Comparison of ENCODE assay signal across 12 mouse cellular contexts in genomic region chr9:21324269-21324668, GRCm38 (mm10). TPM values are rescaled to one million over a fixed set of nuclear protein-coding genes. Genes with fewer than 3 reads are reported as not detected.
A peak's percentile ranks its signal among the peaks of the same experiment; 100 is the strongest.
DNase-seq lines count a peak whose midpoint lies in the region; ATAC-seq and TF ChIP-seq lines count a peak whose summit lies in the region.
"Had no signal": no experiment of that assay in that cellular context is flagged by ENCODE, and none has a peak within 500 bp of the region (broad histone marks: within the 10 kb centered on the region; RNA-seq: fewer than 3 reads in every experiment).

No protein-coding gene starts in this region.

- no peak overlapping the region for H3K4me2 ChIP-seq in midbrain, embryonic 15.5 days
- H3K4me2 ChIP-seq: heart, embryonic 11.5 days had no signal

- TF ChIP-seq RAD21 in MEL (IDR thresholded peaks at IDR 0.05; ENCODE audit: low read depth, low read length), result no peak

- ATAC-seq in midbrain, embryonic 15.5 days (replicated peaks), result no peak

- no peak for TF ChIP-seq POLR2A in MEL (IDR thresholded peaks at IDR 0.05; ENCODE audit: control insufficient read depth in 1 of 2, insufficient read depth in 1 of 2, low read depth in 1 of 2, low read length in 2 of 2, poor library complexity in 1 of 2)

- peaks cover 26% of the 10 kb centered on the region for H3K79me2 ChIP-seq in MEL (ENCODE audit: control insufficient read depth, insufficient read depth, low read length, poor library complexity)

- no peaks in the 10 kb centered on the region for H3K9me3 ChIP-seq in MEL (replicated peaks; ENCODE audit: insufficient read depth, low read length)
- H3K9me3 ChIP-seq in midbrain, embryonic 10.5 days (replicated peaks), result no peaks in the 10 kb centered on the region; the same call in 1 of the 2 replicates
- no peaks in the 10 kb centered on the region for H3K9me3 ChIP-seq in midbrain, embryonic 15.5 days

- no peaks in the 10 kb centered on the region for H3K27me3 ChIP-seq in MEL (ENCODE audit: control insufficient read depth in 1 of 2, insufficient read depth in 2 of 2, low read length in 2 of 2)
- no peaks in the 10 kb centered on the region for H3K27me3 ChIP-seq in midbrain, embryonic 10.5 days (ENCODE audit: low read depth, poor library complexity, severe bottlenecking)
- H3K27me3 ChIP-seq in midbrain, embryonic 15.5 days (replicated peaks), result no peaks in the 10 kb centered on the region

- H3K27ac ChIP-seq in MEL (ENCODE audit: control insufficient read depth, low read depth, low read length), result no peak overlapping the region
- no peak overlapping the region for H3K27ac ChIP-seq in midbrain, embryonic 10.5 days (replicated peaks)
- H3K27ac ChIP-seq in midbrain, embryonic 15.5 days, result no peak overlapping the region
- H3K27ac ChIP-seq: liver, embryonic 14.5 days had no signal

- TF ChIP-seq EP300 in MEL (IDR thresholded peaks at IDR 0.05; ENCODE audit: low read depth in 1 of 2, low read length in 2 of 2), result no peak

- no peak for TF ChIP-seq CTCF in MEL (IDR thresholded peaks at IDR 0.05 in 2 of 3, conservative IDR thresholded peaks at IDR 0.05 in 1 of 3; ENCODE audit: control insufficient read depth in 1 of 3, insufficient read depth in 1 of 3, low read depth in 2 of 3, low read length in 3 of 3, poor library complexity in 1 of 3, severe bottlenecking in 1 of 3)

- peaks cover 24 to 25% of the 10 kb centered on the region in 2 experiments for H3K4me1 ChIP-seq in MEL (ENCODE audit: control insufficient read depth in 1 of 2, insufficient read depth in 2 of 2, low read length in 2 of 2)
- peaks cover 23% of the 10 kb centered on the region for H3K4me1 ChIP-seq in midbrain, embryonic 10.5 days
- H3K4me1 ChIP-seq in midbrain, embryonic 15.5 days, result peaks cover 19% of the 10 kb centered on the region

- WGBS in midbrain, embryonic 10.5 days, result 91% methylated on average over 11 of the region's 11 CpGs
- 95% methylated on average over 11 of the region's 11 CpGs for WGBS in midbrain, embryonic 15.5 days

- H3K9ac ChIP-seq in MEL (ENCODE audit: control insufficient read depth, low read depth, low read length, poor library complexity, severe bottlenecking), result no peak overlapping the region
- H3K9ac ChIP-seq in midbrain, embryonic 15.5 days, result no peak overlapping the region
- H3K9ac ChIP-seq: liver, embryonic 14.5 days had no signal

- H3K4me3 ChIP-seq in MEL (ENCODE audit: control insufficient read depth in 1 of 2, insufficient read depth in 1 of 2, low read depth in 2 of 2, low read length in 2 of 2), result no peak overlapping the region
- no peak overlapping the region for H3K4me3 ChIP-seq in midbrain, embryonic 10.5 days
- no peak overlapping the region for H3K4me3 ChIP-seq in midbrain, embryonic 15.5 days

- H3K36me3 ChIP-seq in MEL (ENCODE audit: control insufficient read depth in 1 of 2, insufficient read depth in 2 of 2, low read length in 2 of 2), result peaks cover 0 to 22% of the 10 kb centered on the region in 2 experiments; a peak in 2 of 4 replicates
- peaks cover 16% of the 10 kb centered on the region for H3K36me3 ChIP-seq in midbrain, embryonic 10.5 days
- H3K36me3 ChIP-seq in midbrain, embryonic 15.5 days (replicated peaks), result no peaks in the 10 kb centered on the region

- DNase-seq in cerebellum, adult 9-11 months, result peak; percentile 36
- no peak for DNase-seq in cerebellum, postnatal 4 days (ENCODE audit: low spot score in 2 of 2)
- DNase-seq in 416B (ENCODE audit: low read depth) (peak; percentile 38), MEL (ENCODE audit: low read depth, low spot score) (no peak)
- DNase-seq in kidney, postnatal 10 days, result peak; percentile 48
- DNase-seq in neural tube, embryonic 10.5 days (ENCODE audit: extremely low spot score, low spot score), result no peak
- DNase-seq in midbrain, embryonic 10.5 days (ENCODE audit: low spot score), result no peak
- DNase-seq: heart, postnatal 4 days; midbrain, embryonic 14.5 days had no signal

TF ChIP-seq in MEL, 35 proteins besides CTCF, POLR2A, EP300 and RAD21:
- TF ChIP-seq GATA1 (IDR thresholded peaks at IDR 0.05; ENCODE audit: low read depth, low read length) (no peak), MYC (IDR thresholded peaks at IDR 0.05; ENCODE audit: low read depth, low read length) (no peak), UBTF (IDR thresholded peaks at IDR 0.05; ENCODE audit: borderline replicate concordance, insufficient read depth, low read depth, low read length) (no peak), TAL1 (IDR thresholded peaks at IDR 0.05; ENCODE audit: low read length) (0 out of 2 replicates have a peak, but pooled peaks have one; percentile 5)

RNA-seq across cellular contexts. Expression of gene Slc44a2, which starts 3.8 kb away (rescaled TPM):
- 27.3 and 30.7 TPM in 2 replicates for total RNA-seq in MEL (2012; rRNA removed)
- 100 to 1,000 TPM in 1 of 2 experiments, not detected in 1; 121 TPM for polyA plus RNA-seq in MEL (2012; ENCODE audit: insufficient read depth in 1 of 2, insufficient read length in 2 of 2, low read depth in 1 of 2, low replicate concordance in 2 of 2, missing spikeins in 1 of 2)
- polyA plus RNA-seq in midbrain, embryonic 10.5 days (2016; fragmentation: Nextera tagmentation; extraction: Ambion mirVana), result 65.8 and 72.2 TPM in 2 replicates
- 63.3 and 70.0 TPM in 2 replicates for polyA plus RNA-seq in midbrain, embryonic 15.5 days (2015; fragmentation: Nextera tagmentation; extraction: Ambion mirVana)

RNA-seq across cellular contexts. Expression of gene Ap1m2, which starts 12.1 kb away (rescaled TPM):
- 0.52 and 0.73 TPM in 2 replicates for total RNA-seq in MEL (2012; rRNA removed)
- polyA plus RNA-seq in MEL (2012; ENCODE audit: insufficient read depth in 1 of 2, insufficient read length in 2 of 2, low read depth in 1 of 2, low replicate concordance in 2 of 2, missing spikeins in 1 of 2), result 1 to 10 TPM in 1 of 2 experiments, not detected in 1; 1.0 TPM
- polyA plus RNA-seq in midbrain, embryonic 10.5 days (2016; fragmentation: Nextera tagmentation; extraction: Ambion mirVana), result 1.1 and 2.9 TPM in 2 replicates
- 1.1 and 1.2 TPM in 2 replicates for polyA plus RNA-seq in midbrain, embryonic 15.5 days (2015; fragmentation: Nextera tagmentation; extraction: Ambion mirVana)
- total RNA-seq: heart, postnatal 4 days had no signal

RNA-seq across cellular contexts. Expression of gene Cdkn2d, which starts 33.1 kb away (rescaled TPM):
- 40.1 and 55.2 TPM in 2 replicates for total RNA-seq in MEL (2012; rRNA removed)
- 10 to 100 TPM in 1 of 2 experiments, not detected in 1; 67.9 TPM for polyA plus RNA-seq in MEL (2012; ENCODE audit: insufficient read depth in 1 of 2, insufficient read length in 2 of 2, low read depth in 1 of 2, low replicate concordance in 2 of 2, missing spikeins in 1 of 2)
- 51.4 and 61.3 TPM in 2 replicates for polyA plus RNA-seq in midbrain, embryonic 10.5 days (2016; fragmentation: Nextera tagmentation; extraction: Ambion mirVana)
- polyA plus RNA-seq in midbrain, embryonic 15.5 days (2015; fragmentation: Nextera tagmentation; extraction: Ambion mirVana), result 87.3 and 92.1 TPM in 2 replicates

RNA-seq across cellular contexts. Expression of gene Kri1, which starts 36.5 kb away (rescaled TPM):
- 175 and 199 TPM in 2 replicates for total RNA-seq in MEL (2012; rRNA removed)
- 100 to 1,000 TPM in 1 of 2 experiments, 10 to 100 TPM in 1; 76.1 to 233 TPM for polyA plus RNA-seq in MEL (2012; ENCODE audit: insufficient read depth in 1 of 2, insufficient read length in 2 of 2, low read depth in 1 of 2, low replicate concordance in 2 of 2, missing spikeins in 1 of 2)
- 16.2 and 21.0 TPM in 2 replicates for polyA plus RNA-seq in midbrain, embryonic 10.5 days (2016; fragmentation: Nextera tagmentation; extraction: Ambion mirVana)
- polyA plus RNA-seq in midbrain, embryonic 15.5 days (2015; fragmentation: Nextera tagmentation; extraction: Ambion mirVana), result 17.1 and 20.8 TPM in 2 replicates

RNA-seq across cellular contexts. Expression of gene Ilf3, which starts 43.4 kb away (rescaled TPM):
- total RNA-seq in MEL (2012; rRNA removed), result 210 and 235 TPM in 2 replicates
- polyA plus RNA-seq in MEL (2012; ENCODE audit: insufficient read depth in 1 of 2, insufficient read length in 2 of 2, low read depth in 1 of 2, low replicate concordance in 2 of 2, missing spikeins in 1 of 2), result 100 to 1,000 TPM in 1 of 2 experiments, 10 to 100 TPM in 1; 67.4 to 519 TPM
- polyA plus RNA-seq in midbrain, embryonic 10.5 days (2016; fragmentation: Nextera tagmentation; extraction: Ambion mirVana), result 295 and 321 TPM in 2 replicates
- 246 and 256 TPM in 2 replicates for polyA plus RNA-seq in midbrain, embryonic 15.5 days (2015; fragmentation: Nextera tagmentation; extraction: Ambion mirVana)

Comparison
In these comparisons a context has a peak if more than half of its experiments do, and no peak if none do; other contexts are left out.
1. DNase-seq: peak in cerebellum, adult 9-11 months (single experiment), 416B (single experiment) and kidney, postnatal 10 days (single experiment); none in cerebellum, postnatal 4 days (0 of 2), MEL (single experiment), neural tube, embryonic 10.5 days (single experiment) and midbrain, embryonic 10.5 days (single experiment).